Mouse (Mus musculus) C3H10T1/2 (cell line): ENCODE measurements around the gene Ptpn14. TPM values are rescaled to one million over a fixed set of nuclear protein-coding genes. Genes with fewer than 3 reads are reported as not detected.

Experiments
- polyA plus RNA-seq, 2 experiments: library from polyadenylated mRNA; unstranded; fragments of >200 nt; fragmentation: generic; extraction: Trizol; gene quantifications; one replicate each; pipeline ENCODE4 v1.2.1; 2012; ENCODE audit warnings: missing spikeins in 2 of 2

The Ptpn14 gene
- polyA plus RNA-seq = 10 to 100 TPM in 1 of 2 experiments, 1 to 10 TPM in 1; 5.0 to 20.5 TPM

GRCm38 (mm10) chr1:189727884-189728783 is at the start of gene Ptpn14:
TSS of gene Ptpn14 (plus strand) at chr1:189728268.

GRCm38 (mm10) chr1:189687654-189688387 is 40.2 kb upstream of the Ptpn14 start, which contains the start of gene Cenpf:
TSS of gene Cenpf (minus strand) at chr1:189688086.

GRCm38 (mm10) chr1:189921818-189922592 is 193.9 kb downstream of the Ptpn14 start, which contains the start of gene Smyd2:
TSS of gene Smyd2 (minus strand) at chr1:189922363.

Other genes with a start within 250 kb of the Ptpn14 start
- gene Cenpf, start 40.2 kb upstream of the Ptpn14 start, polyA plus RNA-seq = 1 to 10 TPM in 1 of 2 experiments, under 1 TPM in 1; 0.37 to 6.2 TPM
- gene Smyd2, start 194.1 kb downstream of the Ptpn14 start, polyA plus RNA-seq = 10 to 100 TPM; 68.8 to 89.1 TPM